Mouse (Mus musculus): ENCODE measurements around the gene Kcng4. TPM values are rescaled to one million over a fixed set of nuclear protein-coding genes. Genes with fewer than 3 reads are reported as not detected.

Gene Kcng4
- polyA plus RNA-seq, 1 experiment from 2014 or later: 0.10 TPM

GRCm38 (mm10) chr8:119623744-119624143, 11.7 kb downstream of the Kcng4 start:
- H3K27me3 ChIP-seq: no peaks in the 10 kb centered on the region
- H3K36me3 ChIP-seq: no peaks in the 10 kb centered on the region
- no peaks in the 10 kb centered on the region for H3K4me1 ChIP-seq
- H3K9ac ChIP-seq: no peak overlapping the region
- H3K4me3 ChIP-seq: no peak overlapping the region
- no peak for ATAC-seq (ENCODE audit: borderline replicate concordance, extremely low read depth, low FRiP score, low TSS enrichment)
- 67% methylated on average over 1 of the region's 1 CpGs for WGBS
- no peaks in the 10 kb centered on the region for H3K9me3 ChIP-seq
- H3K27ac ChIP-seq: no peak overlapping the region
- H3K4me2 ChIP-seq: no peak overlapping the region

DNA sequence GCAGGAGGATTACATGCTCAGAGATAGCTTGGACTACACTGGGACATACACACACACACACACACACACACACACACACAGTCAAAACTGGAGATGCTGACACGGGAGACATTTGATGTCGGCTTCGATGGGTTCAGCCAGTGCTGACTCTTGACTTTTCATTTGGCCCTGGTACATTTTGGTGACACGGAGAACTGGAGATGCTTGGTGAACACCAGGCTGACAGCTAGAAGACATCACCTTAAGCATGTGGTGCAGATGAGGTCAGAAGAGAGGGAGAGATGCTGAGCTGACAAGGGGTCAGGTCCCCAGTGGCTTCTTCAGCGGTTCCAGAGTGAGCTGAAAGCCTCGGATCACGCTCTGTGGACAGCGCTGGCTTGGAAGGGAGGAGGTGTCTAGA, 12.4 kb downstream of the Kcng4 start:
- WGBS: 77% methylated on average over 8 of the region's 8 CpGs
- H3K27ac ChIP-seq: no peak overlapping the region
- H3K9ac ChIP-seq: no peak overlapping the region
- ATAC-seq (ENCODE audit: borderline replicate concordance, extremely low read depth, low FRiP score, low TSS enrichment): no peak
- H3K4me2 ChIP-seq: no peak overlapping the region
- no peaks in the 10 kb centered on the region for H3K36me3 ChIP-seq
- H3K9me3 ChIP-seq: no peaks in the 10 kb centered on the region
- no peaks in the 10 kb centered on the region for H3K27me3 ChIP-seq
- no peaks in the 10 kb centered on the region for H3K4me1 ChIP-seq
- no peak overlapping the region for H3K4me3 ChIP-seq

DNA sequence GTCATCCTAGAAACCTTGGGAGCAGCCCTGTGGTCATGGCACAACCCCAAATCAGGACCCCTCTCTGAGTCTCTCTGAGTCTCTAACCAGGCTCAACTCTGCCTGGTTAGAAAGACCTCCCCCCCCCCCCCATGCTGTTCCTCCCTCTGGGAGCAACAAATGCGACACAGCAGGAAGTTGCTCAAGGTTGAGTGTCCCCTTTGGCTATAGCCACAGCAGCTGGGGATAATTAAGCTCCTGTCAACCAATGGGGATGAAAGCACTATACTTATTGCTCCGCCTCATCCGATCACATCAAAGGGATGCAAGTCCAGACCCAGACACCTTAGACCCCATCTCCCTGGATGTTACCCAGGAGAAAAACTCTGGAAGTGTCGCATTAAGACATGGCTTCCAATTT, 12.9 kb downstream of the Kcng4 start:
- Histone ChIP-seq H3K9ac (no peak overlapping the region), H3K4me3 (no peak overlapping the region), H3K4me1 (no peaks in the 10 kb centered on the region), H3K4me2 (no peak overlapping the region), H3K9me3 (no peaks in the 10 kb centered on the region), H3K27me3 (no peaks in the 10 kb centered on the region), H3K36me3 (no peaks in the 10 kb centered on the region), H3K27ac (no peak overlapping the region)
- no peak for ATAC-seq (ENCODE audit: borderline replicate concordance, extremely low read depth, low FRiP score, low TSS enrichment)
- 63% methylated on average over 4 of the region's 4 CpGs for whole genome bisulfite sequencing

DNA sequence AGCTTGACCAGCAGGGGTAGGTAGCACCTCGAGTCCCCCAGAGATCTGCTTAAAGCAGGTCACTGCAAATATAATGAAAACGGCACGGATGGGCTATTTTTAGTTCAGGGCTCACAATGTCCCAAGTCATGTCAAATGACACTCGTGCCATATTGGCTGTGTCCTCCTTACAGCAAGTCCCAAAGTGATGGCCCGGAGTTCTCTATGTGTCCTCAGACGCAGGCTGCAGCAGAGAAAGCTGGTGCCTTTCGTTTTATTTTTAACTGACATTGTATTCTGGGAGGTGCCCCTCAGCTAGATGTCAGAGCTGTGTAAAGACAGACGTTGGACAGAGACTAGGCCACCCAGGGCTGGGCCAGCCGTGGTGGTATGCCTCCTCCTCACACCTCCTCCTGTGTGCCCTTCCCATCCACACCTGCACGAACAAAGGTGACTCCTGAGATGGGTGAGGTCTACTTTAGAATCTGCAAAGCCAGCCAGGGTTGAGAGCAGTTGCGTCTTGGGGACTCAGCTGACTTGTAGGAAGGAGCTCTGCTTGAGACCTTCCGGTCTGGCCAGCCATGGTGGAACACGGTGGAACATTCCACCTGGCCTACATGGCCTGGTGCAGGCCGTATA, 14.5 kb downstream of the Kcng4 start:
- no peaks in the 10 kb centered on the region for H3K4me1 ChIP-seq
- no peak for ATAC-seq (ENCODE audit: borderline replicate concordance, extremely low read depth, low FRiP score, low TSS enrichment)
- H3K36me3 ChIP-seq: no peaks in the 10 kb centered on the region
- no peak overlapping the region for H3K4me2 ChIP-seq
- H3K9me3 ChIP-seq: no peaks in the 10 kb centered on the region
- H3K27ac ChIP-seq: no peak overlapping the region
- 77% methylated on average over 14 of the region's 14 CpGs for WGBS
- no peaks in the 10 kb centered on the region for H3K27me3 ChIP-seq
- H3K4me3 ChIP-seq: no peak overlapping the region
- H3K9ac ChIP-seq: no peak overlapping the region

DNA sequence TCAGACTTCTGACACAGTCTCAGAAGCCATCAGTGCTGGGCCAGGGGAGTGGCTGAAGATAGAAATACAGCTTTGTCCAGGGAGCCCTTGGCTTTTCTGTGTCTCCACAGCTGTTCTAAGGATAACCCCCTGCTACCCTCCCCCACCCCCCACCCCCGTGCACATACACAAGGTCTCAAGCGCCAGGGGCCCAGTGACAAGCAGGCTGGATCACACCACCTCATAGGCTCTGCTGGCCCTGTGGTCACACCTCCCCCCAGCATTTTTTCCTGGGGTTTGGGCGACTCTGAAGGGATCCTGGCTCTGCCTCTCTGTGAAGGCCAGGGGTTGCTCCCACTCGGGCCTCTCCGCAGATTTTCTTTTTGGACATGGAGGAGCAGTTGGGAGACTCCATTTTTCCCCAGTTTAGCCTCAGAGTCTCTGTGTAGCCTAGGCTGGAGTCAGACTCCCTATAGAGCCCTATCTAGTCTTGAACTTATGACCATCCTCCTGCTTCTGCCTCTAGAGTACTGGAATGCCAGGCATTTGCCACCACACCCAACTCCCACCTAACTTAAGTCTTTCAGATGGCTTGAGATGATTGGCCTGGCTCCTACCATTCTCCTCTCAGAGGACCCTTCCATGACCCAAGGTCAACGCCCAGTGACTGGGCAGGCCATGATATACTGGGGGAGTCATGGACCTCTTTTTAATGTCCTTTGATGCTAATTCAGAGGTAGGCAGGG, 15.2 kb downstream of the Kcng4 start:
- WGBS: 55% methylated on average over 6 of the region's 6 CpGs
- Histone ChIP-seq H3K4me2 (no peak overlapping the region), H3K27me3 (no peaks in the 10 kb centered on the region), H3K4me1 (no peaks in the 10 kb centered on the region), H3K9me3 (no peaks in the 10 kb centered on the region), H3K9ac (no peak overlapping the region), H3K36me3 (no peaks in the 10 kb centered on the region), H3K27ac (no peak overlapping the region), H3K4me3 (no peak overlapping the region)
- no peak for ATAC-seq (ENCODE audit: borderline replicate concordance, extremely low read depth, low FRiP score, low TSS enrichment)

GRCm38 (mm10) chr8:119618887-119619286, 16.6 kb downstream of the Kcng4 start:
- H3K9ac ChIP-seq: no peak overlapping the region
- H3K36me3 ChIP-seq: no peaks in the 10 kb centered on the region
- H3K4me1 ChIP-seq: no peaks in the 10 kb centered on the region
- WGBS: 51% methylated on average over 5 of the region's 5 CpGs
- H3K27me3 ChIP-seq: no peaks in the 10 kb centered on the region
- H3K27ac ChIP-seq: no peak overlapping the region
- no peak overlapping the region for H3K4me2 ChIP-seq
- H3K4me3 ChIP-seq: no peak overlapping the region
- H3K9me3 ChIP-seq: no peaks in the 10 kb centered on the region
- ATAC-seq (ENCODE audit: borderline replicate concordance, extremely low read depth, low FRiP score, low TSS enrichment): no peak

DNA sequence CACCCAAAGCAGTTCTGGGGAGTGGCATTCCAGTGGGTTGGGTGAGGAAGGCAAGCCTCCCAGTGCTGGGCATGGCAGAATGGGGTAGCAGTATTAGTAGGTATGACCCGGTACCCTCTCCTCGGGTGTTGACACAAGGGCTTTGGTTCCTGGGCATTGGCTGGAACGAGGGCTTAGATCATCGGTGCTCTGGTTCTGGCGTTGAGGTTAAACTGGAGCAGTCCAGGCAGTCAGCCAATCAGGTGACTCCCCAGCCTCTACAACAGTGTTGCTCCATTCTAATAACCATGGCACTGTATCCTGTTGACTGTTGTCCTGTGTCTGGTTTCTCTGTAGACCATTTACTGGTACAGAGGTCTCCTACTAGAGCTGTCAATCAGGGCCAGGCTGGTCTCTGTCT, 17.9 kb downstream of the Kcng4 start:
- H3K4me3 ChIP-seq: no peak overlapping the region
- WGBS: 68% methylated on average over 5 of the region's 5 CpGs
- H3K9ac ChIP-seq: no peak overlapping the region
- no peaks in the 10 kb centered on the region for H3K9me3 ChIP-seq
- H3K4me2 ChIP-seq: no peak overlapping the region
- no peaks in the 10 kb centered on the region for H3K27me3 ChIP-seq
- H3K27ac ChIP-seq: no peak overlapping the region
- no peaks in the 10 kb centered on the region for H3K4me1 ChIP-seq
- ATAC-seq (ENCODE audit: borderline replicate concordance, extremely low read depth, low FRiP score, low TSS enrichment): no peak
- H3K36me3 ChIP-seq: no peaks in the 10 kb centered on the region

DNA sequence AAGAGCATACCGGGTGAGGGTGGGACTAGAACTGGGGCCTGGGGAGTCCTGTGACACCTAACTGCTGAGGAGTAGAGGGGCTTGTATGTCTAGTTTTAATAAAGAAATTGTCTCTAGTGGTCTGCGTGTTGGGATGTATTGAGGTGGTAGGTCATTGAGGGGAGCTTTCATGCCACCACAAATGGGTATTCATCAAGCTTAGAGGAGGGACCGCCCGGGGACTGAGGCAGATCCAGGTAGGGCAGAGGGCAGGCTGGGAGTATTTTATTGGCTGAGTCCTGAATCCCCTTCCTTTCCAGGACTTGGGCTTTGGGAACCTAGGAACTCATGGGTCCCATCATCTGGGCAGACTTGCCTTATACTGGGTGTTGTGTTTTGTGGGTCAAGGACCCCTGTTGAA, 18.7 kb downstream of the Kcng4 start:
- 79% methylated on average over 4 of the region's 4 CpGs for WGBS
- Histone ChIP-seq H3K4me2 (no peak overlapping the region), H3K4me3 (no peak overlapping the region), H3K36me3 (no peaks in the 10 kb centered on the region), H3K27me3 (no peaks in the 10 kb centered on the region), H3K27ac (no peak overlapping the region), H3K9ac (no peak overlapping the region), H3K4me1 (no peaks in the 10 kb centered on the region), H3K9me3 (no peaks in the 10 kb centered on the region)
- no peak for ATAC-seq (ENCODE audit: borderline replicate concordance, extremely low read depth, low FRiP score, low TSS enrichment)

DNA sequence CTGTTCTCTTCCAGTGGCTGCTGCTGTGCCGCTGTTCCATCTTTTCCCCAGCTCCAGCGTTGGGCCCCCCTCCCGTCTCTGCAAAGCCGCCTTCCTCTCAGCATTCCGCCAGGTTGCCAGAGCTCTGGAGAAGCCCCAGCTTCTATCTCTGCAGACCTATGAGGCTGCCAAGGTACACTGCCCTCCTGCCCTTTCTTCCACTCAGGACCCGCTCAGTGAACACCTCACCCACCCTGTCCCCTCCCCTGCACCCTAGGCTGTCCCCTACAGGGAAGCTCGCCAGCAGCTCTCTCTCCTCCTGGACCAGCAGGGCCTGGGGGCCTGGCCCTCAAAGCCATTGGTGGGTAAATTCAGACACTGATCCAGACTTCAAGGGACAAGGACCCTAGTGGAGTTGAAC, 19.1 kb downstream of the Kcng4 start:
- no peak for ATAC-seq (ENCODE audit: borderline replicate concordance, extremely low read depth, low FRiP score, low TSS enrichment)
- no peak overlapping the region for H3K27ac ChIP-seq
- H3K4me2 ChIP-seq: no peak overlapping the region
- H3K4me1 ChIP-seq: no peaks in the 10 kb centered on the region
- no peak overlapping the region for H3K4me3 ChIP-seq
- WGBS: 72% methylated on average over 7 of the region's 7 CpGs
- no peaks in the 10 kb centered on the region for H3K36me3 ChIP-seq
- H3K9ac ChIP-seq: no peak overlapping the region
- H3K27me3 ChIP-seq: no peaks in the 10 kb centered on the region
- H3K9me3 ChIP-seq: no peaks in the 10 kb centered on the region

DNA sequence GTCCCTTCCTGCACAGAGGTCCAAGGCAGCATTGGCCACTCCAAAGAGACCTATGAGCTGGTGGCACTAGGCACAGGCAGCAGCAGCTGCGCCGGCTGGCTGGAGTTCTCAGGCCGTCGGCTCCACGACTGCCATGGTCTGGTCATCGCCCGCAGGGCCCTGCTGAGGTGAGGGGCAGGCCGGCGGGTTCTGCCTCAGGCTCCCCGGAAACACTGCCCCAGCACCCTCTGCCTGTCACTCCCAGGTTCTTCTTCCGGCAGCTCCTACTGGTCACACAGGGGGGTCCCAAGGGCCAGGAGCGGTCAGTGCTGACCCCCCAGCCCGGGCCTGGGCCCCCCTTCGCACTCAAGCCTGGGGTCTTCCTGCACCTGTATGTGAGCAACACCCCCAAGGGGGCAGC, 20.4 kb downstream of the Kcng4 start:
- no peaks in the 10 kb centered on the region for H3K4me1 ChIP-seq
- WGBS: 67% methylated on average over 14 of the region's 14 CpGs
- no peaks in the 10 kb centered on the region for H3K27me3 ChIP-seq
- H3K27ac ChIP-seq: no peak overlapping the region
- H3K9me3 ChIP-seq: no peaks in the 10 kb centered on the region
- no peak overlapping the region for H3K4me2 ChIP-seq
- H3K9ac ChIP-seq: no peak overlapping the region
- H3K4me3 ChIP-seq: no peak overlapping the region
- no peak for ATAC-seq (ENCODE audit: borderline replicate concordance, extremely low read depth, low FRiP score, low TSS enrichment)
- no peaks in the 10 kb centered on the region for H3K36me3 ChIP-seq

- Histone ChIP-seq H3K9me3 (peaks cover 4% of the 10 kb centered on the region; the same call in 1 of the 2 replicates), H3K4me3 (no peak within 1 kb of the TSS), H3K27me3 (no peaks in the 10 kb centered on the region), H3K36me3 (no peaks in the 10 kb centered on the region), H3K4me2 (no peak within 1 kb of the TSS), H3K27ac (no peak within 1 kb of the TSS), H3K4me1 (no peaks in the 10 kb centered on the region), H3K9ac (no peak within 1 kb of the TSS)
- no peak; the same call in 1 of the 2 replicates for ATAC-seq (ENCODE audit: borderline replicate concordance, extremely low read depth, low FRiP score, low TSS enrichment)
- WGBS: 79% methylated on average over 26 of the region's 26 CpGs
These were observed 23.0 kb downstream of the Kcng4 start, which contains the start of gene Adad2 for GRCm38 (mm10) chr8:119612471-119612870. Adad2 (plus strand) TSS chr8:119612747.

- H3K4me1 ChIP-seq: peaks cover 9% of the 10 kb centered on the region
- 71% methylated on average over 2 of the region's 2 CpGs for WGBS
- no peak overlapping the region for H3K9ac ChIP-seq
- no peak overlapping the region for H3K27ac ChIP-seq
- no peak overlapping the region for H3K4me2 ChIP-seq
- H3K9me3 ChIP-seq: peaks cover 4% of the 10 kb centered on the region; the same call in 1 of the 2 replicates
- H3K27me3 ChIP-seq: no peaks in the 10 kb centered on the region
- peaks cover 9% of the 10 kb centered on the region; the same call in 1 of the 2 replicates for H3K36me3 ChIP-seq
- no peak overlapping the region for H3K4me3 ChIP-seq
- ATAC-seq (ENCODE audit: borderline replicate concordance, extremely low read depth, low FRiP score, low TSS enrichment): no peak
These were observed 29.3 kb downstream of the Kcng4 start for GRCm38 (mm10) chr8:119606224-119606623.

Data from lung, embryonic 15.5 days (tissue).